Mouse (Mus musculus): Measurements from ENCODE around the gene Tcf7l1.

Gene Tcf7l1

DNA sequence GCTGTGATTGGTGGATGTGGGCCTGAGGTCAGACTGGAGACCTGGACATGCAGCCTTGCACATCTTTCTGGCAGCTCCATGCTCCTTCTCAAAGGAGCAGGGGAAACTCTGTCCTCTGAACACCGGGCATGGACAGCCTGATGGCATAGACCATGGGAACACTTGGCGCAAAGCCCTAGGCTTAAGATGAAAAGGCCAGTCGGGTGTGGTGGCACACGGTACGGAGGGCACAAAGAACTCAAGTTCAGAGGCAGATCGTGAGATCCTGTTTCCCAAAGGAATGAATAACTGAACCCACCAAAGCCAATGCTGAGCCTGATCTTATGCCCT lies 128.7 kb downstream of the Tcf7l1 start:
- no peak for DNase-seq (ENCODE audit: low spot score in 2 of 2)

- no peak for DNase-seq (ENCODE audit: low spot score in 2 of 2)
These were observed 129.2 kb downstream of the Tcf7l1 start for GRCm38 (mm10) chr6:72659717-72660390.

GRCm38 (mm10) chr6:72658006-72658405 lies 131.0 kb downstream of the Tcf7l1 start:
- no peak for DNase-seq (ENCODE audit: low spot score in 2 of 2)

- no peak for DNase-seq (ENCODE audit: low spot score in 2 of 2)
These were observed 133.0 kb downstream of the Tcf7l1 start for GRCm38 (mm10) chr6:72656053-72656442.

- DNase-seq (ENCODE audit: low spot score in 2 of 2): peak; percentile 83 to 86
These were observed 133.6 kb downstream of the Tcf7l1 start for GRCm38 (mm10) chr6:72655309-72656052.

DNA sequence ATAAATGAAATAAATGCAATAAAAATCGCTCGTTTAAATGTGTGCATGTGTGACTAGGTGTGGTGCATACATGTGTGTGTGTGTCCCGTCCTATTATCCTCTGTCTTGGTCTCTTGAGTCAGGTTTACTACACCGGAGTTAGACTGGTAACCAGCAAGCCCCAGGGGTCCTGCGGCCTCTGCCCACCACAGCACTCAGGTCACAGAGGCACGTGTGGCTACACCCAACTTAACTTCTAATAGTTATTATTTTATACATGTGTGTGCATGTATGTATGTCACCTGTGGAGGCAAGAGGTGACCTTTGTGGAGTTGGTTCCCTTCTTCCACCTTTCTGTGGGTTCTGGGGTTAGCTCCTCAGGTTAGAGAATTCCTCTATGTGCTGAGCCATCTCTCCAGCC lies 134.7 kb downstream of the Tcf7l1 start:
- no peak for DNase-seq (ENCODE audit: low spot score in 2 of 2)

DNA sequence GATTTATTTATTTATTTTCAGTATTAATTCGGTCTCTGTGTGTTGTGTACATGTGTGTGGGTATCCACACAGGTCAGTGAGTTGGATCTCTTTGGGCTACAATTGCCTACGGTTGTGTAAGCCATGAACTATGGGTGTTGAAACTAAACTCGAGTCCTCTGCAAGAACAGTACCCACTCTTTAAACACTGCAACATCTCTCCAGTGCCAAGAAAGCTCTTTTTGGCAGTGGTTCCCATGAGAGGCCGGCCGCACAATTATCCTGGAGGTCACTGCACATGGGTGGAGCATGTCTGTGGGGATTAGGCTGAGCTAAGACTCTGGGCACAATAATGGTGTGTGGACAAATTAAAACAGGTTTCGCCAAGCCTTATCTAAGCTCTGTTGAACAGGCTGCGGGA lies 135.6 kb downstream of the Tcf7l1 start:
- peak; percentile 81 to 82 for DNase-seq (ENCODE audit: low spot score in 2 of 2)

DNA sequence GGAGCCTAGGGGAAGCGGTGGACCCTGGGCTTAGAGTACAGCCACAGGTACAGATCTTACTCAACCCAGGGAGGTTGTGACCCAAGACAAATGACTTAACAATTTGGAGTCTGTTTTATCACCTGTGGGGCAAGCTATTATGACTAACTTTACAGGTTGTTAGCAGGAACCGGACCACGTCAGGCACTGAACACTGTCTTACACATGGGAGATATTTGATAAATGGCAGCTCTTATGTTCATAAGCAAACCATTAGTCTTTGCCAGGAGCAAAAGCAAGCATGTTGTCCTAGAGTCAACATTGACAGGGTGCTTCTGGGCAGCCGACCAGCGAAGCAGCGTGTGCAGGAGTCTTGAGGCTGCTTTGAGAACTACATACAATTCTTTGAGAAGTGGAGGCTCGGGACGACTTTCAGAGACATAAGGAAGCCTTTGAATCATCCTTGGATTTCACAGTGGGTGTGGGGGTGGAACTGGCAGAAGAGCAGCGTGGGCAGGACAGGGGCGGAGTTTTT lies 138.7 kb downstream of the Tcf7l1 start:
- DNase-seq (ENCODE audit: low spot score in 2 of 2): no peak

GRCm38 (mm10) chr6:72648002-72648595 lies 141.0 kb downstream of the Tcf7l1 start:
- DNase-seq (ENCODE audit: low spot score in 2 of 2): no peak

DNA sequence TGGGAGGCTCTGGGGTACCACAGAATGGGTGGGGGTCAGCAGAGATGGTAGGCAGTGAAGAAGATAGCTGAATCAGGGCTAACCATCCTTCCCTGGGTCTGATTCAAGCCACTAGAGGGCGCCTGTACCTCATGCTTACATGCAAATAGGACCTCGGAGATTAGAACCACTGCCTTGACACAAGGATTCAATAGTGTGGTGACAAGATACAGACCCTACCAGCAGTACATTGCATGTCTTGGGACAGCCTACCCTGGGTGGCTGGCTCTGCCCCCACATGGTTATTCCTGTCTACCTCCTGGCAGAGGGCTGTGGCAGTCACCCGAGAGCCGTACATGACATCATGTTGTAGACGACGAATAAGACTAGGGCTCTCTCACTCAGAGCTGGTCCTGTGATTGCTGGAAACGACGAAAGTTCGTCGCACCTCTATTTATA lies 141.7 kb downstream of the Tcf7l1 start:
- DNase-seq (ENCODE audit: low spot score in 2 of 2): peak; percentile 51 to 69

DNA sequence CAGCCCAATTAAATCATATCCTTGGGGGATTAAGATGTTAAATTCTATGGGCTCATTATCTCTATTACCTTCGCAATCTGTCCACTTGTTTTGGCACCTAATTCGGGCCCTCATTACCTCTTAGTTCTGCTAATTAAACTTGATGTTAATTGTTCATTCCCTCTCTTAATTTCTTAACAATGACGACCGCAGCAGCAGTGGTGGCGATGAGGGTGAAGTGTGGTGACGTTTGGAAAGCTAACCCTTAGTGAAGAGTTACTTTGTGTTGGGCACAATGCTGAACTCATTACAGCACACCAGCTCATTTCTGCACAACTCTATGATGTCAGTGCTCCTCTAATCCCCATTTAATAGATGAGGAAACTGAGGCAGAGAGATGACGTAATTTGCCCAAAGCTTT lies 143.7 kb downstream of the Tcf7l1 start:
- no peak for DNase-seq (ENCODE audit: low spot score in 2 of 2)

DNA sequence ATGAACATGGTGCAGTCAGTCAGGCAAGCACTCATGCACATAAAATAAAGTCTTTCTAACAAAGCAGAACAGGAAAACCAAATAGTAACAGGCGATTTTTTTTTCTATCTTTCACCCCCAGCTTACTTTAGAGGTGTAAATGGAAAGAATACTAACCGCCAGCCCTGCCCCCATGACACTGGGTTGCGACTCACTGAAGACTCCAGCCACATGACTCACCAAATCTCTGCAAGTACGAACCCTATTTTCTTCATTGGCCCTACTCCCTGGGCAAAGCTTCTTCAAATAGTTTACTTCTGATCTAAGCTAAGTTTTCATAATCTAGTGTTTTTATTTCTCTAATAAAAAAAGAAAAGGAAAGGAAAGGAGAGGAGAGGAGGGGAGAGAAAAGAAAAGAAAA lies 144.5 kb downstream of the Tcf7l1 start:
- DNase-seq (ENCODE audit: low spot score in 2 of 2): no peak

DNA sequence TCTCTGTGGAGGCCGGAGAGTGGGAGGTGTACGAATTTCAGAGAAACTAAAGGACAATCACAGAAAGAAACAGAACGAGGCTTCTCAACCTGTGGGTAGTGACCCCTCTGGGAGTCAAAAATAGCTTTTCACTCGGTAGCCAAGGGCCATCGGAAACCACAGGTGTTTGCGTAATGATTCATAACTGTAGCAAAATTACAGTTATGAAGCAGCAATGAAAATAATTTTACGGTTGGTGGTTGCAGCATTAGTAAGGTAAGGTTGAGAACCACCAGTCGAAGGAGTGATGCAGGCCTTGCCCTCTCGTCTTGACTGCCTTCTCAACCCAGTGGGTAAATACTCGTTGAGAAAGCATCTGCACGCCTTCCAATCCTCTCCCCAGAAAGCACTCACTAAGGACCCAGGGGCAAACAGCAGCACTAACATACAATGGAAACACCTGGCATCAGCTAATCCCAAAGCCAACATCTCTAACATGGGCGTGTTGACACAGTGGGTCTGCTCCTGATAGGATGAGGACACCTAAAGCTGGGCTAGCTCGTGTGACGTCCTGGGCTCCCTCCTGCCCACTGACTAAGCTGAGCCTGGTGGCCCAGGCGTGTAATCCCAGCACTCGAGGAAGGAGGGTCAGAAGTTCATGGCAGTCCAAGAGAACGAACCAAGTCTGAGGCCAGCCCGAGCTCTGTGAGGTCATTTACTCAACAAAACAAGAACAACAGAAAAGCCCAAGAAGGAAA lies 147.7 kb downstream of the Tcf7l1 start:
- no peak for DNase-seq (ENCODE audit: low spot score in 2 of 2)

- DNase-seq (ENCODE audit: low spot score in 2 of 2): no peak
These were observed 152.1 kb downstream of the Tcf7l1 start for GRCm38 (mm10) chr6:72636940-72637339.

- DNase-seq (ENCODE audit: low spot score in 2 of 2): peak; percentile 60 to 77
These were observed 153.2 kb downstream of the Tcf7l1 start for GRCm38 (mm10) chr6:72635760-72636431.

GRCm38 (mm10) chr6:72634311-72634710 lies 154.7 kb downstream of the Tcf7l1 start:
- no peak for DNase-seq (ENCODE audit: low spot score in 2 of 2)

DNA sequence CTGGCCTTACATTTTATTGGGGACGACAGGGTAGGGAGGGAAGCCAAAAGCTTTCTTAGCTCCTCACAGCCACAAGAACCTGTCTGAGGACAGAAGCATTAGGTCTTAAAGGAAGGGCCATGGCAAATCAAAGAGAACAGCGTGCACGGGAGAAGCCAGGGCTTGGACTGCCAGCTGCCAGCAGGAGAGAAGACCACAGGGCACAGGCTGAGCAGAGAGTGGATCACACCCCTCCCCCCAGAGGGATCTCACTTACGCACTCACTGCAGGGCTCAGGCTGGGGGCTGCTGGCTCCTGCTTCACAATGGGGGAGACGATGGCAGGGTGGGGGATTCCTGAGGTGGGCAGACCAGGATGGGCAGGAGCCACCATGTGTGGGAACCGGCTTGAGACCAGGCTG lies 157.4 kb downstream of the Tcf7l1 start:
- no peak for DNase-seq (ENCODE audit: low spot score in 2 of 2)

DNA sequence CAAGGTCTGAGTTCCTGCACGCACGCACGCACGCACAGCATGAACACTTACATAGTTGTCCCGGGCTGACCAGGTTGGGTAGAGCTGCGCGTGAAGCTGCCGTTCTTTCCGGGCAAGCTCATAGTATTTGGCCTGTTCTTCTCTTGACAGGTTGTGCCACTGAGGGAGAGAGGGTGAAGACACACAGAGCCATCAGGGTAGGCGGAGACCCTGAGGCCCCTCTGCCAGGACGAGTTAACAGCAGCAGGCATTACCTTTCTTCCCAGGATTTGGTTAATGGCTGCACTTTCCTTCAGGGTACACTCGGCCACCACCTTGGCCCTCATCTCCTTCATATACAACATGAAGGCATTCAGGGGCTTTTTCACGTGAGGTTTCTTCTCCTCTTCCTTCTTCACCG lies 158.1 kb downstream of the Tcf7l1 start:
- DNase-seq (ENCODE audit: low spot score in 2 of 2): no peak

DNA sequence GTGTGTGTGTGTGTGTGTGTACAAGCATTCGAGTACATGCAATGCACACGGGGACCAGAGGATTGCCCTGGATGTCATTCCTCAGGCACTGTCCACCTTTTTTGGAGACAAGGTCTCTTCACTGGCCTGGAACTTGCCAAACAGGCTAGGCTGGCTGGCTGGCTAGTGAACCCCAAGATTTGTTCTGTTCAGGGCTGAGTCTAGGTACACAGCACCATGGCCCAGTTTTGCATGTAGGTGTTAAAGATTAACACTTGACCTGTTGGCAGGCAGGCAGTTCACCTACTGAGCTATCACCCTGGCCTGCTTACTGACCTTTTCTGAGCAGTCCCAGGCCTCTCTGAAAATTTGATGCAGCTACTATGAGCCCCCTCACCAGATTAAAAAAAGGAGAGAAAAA lies 158.7 kb downstream of the Tcf7l1 start:
- DNase-seq (ENCODE audit: low spot score in 2 of 2): no peak

DNA sequence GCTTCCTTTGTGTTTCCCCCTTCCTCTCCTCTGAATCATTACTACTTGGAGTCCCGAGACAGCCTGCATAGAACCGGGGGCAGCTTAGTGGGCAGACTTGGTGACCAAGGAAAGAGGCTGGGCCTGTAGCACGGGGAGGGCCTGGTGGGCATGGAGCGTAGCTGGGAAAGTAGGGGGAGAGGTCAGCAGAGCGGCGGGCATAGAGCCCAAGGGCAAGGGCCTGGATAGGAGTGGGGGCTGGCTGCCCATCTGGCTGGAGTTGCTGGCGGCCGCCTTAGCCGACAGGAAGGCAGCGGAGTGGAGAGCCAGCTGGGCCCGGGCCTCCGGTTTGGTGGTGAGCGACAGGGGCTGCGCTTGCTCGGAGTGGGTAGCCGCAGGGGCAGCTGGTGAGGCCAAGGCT lies 161.8 kb downstream of the Tcf7l1 start:
- DNase-seq (ENCODE audit: low spot score in 2 of 2): no peak

GRCm38 (mm10) chr6:72626391-72626790 lies 162.7 kb downstream of the Tcf7l1 start:
- DNase-seq (ENCODE audit: low spot score in 2 of 2): no peak
